Mouse (Mus musculus): ENCODE results near the gene Rptor. TPM values are rescaled to one million over a fixed set of nuclear protein-coding genes. Genes with fewer than 3 reads are reported as not detected.

The Rptor gene
- polyA plus RNA-seq, 1 experiment: 24.5 TPM

DNA sequence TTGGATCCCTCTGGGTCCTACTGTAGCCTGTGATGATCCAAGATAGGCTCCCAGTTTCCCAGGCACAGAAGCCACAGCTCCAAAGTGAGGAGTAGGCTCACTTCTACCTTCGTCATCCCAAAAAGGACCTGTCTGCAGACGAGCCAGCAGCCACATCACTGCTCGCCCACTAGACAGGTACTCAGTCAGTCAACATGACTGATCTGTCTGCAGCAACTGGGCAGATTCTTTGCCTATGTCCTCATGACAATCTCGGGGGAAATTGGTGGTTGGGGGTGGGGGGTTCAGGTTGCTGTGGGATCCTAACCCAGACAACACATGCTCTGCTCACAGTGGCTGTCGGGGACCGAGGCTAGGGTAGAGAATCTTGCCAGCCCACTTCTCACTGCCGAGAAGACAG lies 194.1 kb downstream of the Rptor start:
- Histone ChIP-seq H3K4me1 (ENCODE audit: control insufficient read depth, insufficient read depth, insufficient read length, low read length) (no peaks in the 10 kb centered on the region), H3K27ac (replicated peaks; ENCODE audit: low read depth, low read length) (no peak overlapping the region)

DNA sequence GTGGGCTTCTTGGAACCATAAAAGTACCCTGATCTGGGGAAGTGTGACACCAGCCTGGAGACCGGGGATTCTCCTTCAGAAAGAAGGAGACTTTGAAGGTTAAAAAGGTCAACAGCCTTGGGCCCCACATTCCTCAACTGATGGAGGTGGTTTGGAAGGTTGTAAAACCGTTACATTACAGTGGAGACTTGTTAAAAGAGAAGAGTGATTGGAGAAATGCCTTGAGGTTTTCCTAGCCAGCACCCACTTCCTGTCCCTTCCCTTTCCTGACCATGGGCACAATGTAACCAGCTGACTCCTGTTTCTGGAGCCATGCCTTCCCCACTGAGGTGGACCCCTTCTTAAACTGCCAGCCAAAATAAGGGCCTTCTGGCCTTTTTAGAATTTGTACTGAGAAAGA lies 196.8 kb downstream of the Rptor start:
- Histone ChIP-seq H3K4me1 (ENCODE audit: control insufficient read depth, insufficient read depth, insufficient read length, low read length) (no peaks in the 10 kb centered on the region), H3K4me3 (ENCODE audit: insufficient read depth, low read depth, low read length) (no peak overlapping the region), H3K27ac (replicated peaks; ENCODE audit: low read depth, low read length) (no peak overlapping the region)

More for the DNA sequence above, 194.1 kb downstream of the Rptor start:
- H3K4me3 ChIP-seq (ENCODE audit: insufficient read depth, low read depth, low read length): no peak overlapping the region

DNA sequence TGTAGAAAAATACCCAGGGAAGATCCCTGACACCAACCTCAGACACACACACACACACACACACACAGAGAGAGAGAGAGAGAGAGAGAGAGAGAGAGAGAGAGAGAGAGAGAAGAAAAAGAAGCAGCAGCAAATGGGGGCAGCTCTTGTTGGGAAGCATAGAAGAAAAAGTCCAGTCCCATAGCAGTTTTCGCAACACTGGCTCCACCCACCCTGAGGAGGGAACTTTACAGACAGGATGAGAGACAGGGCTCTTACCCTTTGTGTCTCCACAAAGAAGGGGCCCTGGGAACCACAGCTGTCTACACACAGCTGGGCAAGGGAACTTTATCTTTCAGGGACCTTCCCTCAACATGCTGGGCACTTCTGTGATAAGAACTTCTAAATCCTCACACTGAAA lies 199.2 kb downstream of the Rptor start:
- Histone ChIP-seq H3K4me1 (ENCODE audit: control insufficient read depth, insufficient read depth, insufficient read length, low read length) (no peaks in the 10 kb centered on the region), H3K27ac (replicated peaks; ENCODE audit: low read depth, low read length) (no peak overlapping the region)

DNA sequence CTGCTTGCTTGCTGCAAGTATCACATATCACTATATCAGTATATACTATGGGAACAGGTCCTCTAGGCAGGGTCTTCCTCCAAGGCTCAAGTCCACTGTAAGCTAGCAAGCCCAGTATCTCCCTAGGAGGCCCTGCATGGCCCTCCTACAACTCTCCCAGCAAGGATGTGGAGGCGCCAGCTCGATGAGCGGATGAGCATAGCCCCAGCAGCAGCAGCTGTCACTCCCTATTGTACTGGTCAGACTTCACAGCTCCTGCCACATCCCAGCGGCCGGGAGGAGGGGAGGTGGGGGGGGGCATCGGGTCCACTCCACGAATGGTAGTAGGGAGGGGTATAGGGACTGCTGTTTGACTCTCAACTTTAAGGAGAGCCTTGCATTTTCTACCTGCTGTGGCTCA lies 200.2 kb downstream of the Rptor start:
- H3K27ac ChIP-seq (replicated peaks; ENCODE audit: low read depth, low read length): no peak overlapping the region
- no peaks in the 10 kb centered on the region for H3K4me1 ChIP-seq (ENCODE audit: control insufficient read depth, insufficient read depth, insufficient read length, low read length)
- no peak overlapping the region for H3K4me3 ChIP-seq (ENCODE audit: insufficient read depth, low read depth, low read length)

More for the DNA sequence above, 199.2 kb downstream of the Rptor start:
- H3K4me3 ChIP-seq (ENCODE audit: insufficient read depth, low read depth, low read length): no peak overlapping the region

DNA sequence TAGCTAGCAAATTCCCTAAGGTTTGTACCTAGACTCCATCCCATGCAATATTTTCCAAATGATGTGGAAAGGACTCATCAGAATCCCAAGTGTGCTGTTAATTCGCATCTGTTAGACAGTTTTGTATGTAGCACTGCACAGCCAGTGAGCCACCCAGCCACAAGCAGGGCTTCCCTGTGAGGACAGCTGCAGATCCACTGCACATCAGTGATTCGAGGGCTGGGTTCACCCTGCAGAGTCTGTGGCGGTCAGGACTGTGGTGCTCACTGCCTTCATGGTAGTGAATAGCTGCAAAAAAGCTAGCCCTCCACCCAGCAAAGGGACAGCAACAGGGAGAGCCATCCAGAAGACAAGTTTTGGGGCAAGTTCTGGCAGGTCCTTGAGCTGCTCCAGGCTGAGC lies 201.7 kb downstream of the Rptor start:
- Histone ChIP-seq H3K4me1 (ENCODE audit: control insufficient read depth, insufficient read depth, insufficient read length, low read length) (no peaks in the 10 kb centered on the region), H3K27ac (replicated peaks; ENCODE audit: low read depth, low read length) (no peak overlapping the region), H3K4me3 (ENCODE audit: insufficient read depth, low read depth, low read length) (no peak overlapping the region)

DNA sequence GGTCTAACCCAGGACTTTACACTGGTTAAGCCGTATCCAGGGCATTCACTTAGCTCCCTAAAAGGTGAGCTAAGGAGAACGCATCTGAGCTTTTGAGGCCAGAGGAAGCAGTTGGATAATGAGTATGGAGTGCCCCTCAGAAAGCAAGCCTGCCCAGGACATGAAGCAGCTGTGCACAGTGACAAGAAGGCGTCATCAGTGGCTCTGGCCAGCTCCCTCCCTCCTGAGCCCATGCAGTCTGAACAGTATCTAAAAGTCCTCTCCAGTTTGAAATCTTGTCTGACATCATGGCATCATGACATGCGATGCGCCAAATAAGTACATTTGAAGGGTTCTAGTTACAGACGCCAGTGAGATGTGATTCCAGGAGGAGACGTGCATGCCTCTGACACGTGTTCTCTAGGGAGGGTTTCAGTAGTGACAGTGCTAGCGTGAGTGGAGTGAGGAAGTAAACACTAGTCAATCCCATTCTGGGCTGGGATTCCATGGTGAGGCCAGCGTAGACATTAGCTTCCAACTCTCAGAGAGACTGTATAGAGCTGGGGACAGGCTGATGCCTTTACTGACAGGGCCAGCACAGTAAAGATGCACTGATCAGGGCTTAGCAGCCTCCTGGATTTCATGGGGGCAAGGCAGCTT lies 202.5 kb downstream of the Rptor start:
- H3K4me1 ChIP-seq (ENCODE audit: control insufficient read depth, insufficient read depth, insufficient read length, low read length): no peaks in the 10 kb centered on the region
- H3K4me3 ChIP-seq (ENCODE audit: insufficient read depth, low read depth, low read length): no peak overlapping the region
- no peak overlapping the region for H3K27ac ChIP-seq (replicated peaks; ENCODE audit: low read depth, low read length)

DNA sequence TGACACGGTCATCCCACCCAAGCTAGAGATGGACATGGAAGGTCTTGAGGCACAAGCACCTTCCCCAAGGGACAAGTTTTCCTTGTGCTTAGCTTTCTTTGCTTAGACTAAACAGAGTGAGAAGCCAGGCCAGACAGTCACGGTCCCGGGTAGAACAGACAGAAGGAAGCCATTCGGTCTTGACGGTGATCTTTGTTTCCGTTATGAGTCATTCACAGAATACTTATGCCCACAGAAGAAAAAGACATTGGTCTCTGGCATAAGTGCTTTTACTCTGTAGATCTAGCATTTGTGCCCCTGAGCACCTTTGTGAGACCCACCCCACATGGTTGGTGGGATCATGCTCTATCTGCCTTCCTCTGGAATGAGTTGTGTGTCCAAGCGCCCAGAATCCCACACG lies 203.8 kb downstream of the Rptor start:
- H3K4me3 ChIP-seq (ENCODE audit: insufficient read depth, low read depth, low read length): no peak overlapping the region
- no peak overlapping the region for H3K27ac ChIP-seq (replicated peaks; ENCODE audit: low read depth, low read length)
- H3K4me1 ChIP-seq (ENCODE audit: control insufficient read depth, insufficient read depth, insufficient read length, low read length): no peaks in the 10 kb centered on the region

DNA sequence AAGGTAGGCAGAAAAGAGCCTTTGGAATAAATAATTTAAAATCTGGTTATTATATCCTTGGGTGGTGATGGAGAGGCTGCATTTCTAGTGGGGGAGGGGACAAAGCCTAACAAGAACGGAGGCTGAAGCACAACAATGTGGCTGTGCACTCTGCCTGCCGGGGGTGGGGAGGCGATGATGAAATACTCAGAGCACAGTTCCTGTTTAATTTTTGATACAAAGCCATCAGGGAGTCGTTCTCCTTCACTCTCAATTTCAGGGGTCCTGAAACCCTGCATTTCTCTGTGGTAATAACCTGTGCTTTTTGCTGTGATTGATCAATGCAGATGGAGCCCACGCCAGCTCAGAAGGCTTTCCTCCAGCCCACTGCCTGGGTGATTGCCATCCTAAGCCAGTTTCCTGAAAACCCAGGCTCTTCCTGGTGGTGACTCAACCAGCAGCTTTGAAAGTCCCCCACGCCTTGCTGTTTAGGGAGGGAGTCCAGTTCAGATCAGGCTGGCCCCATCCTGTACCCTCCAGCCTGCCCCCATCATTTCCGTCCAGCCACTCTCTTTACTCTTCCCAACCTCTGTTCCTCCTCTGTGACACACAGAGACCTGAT lies 204.8 kb downstream of the Rptor start:
- no peak overlapping the region for H3K27ac ChIP-seq (replicated peaks; ENCODE audit: low read depth, low read length)
- H3K4me3 ChIP-seq (ENCODE audit: insufficient read depth, low read depth, low read length): no peak overlapping the region
- H3K4me1 ChIP-seq (ENCODE audit: control insufficient read depth, insufficient read depth, insufficient read length, low read length): no peaks in the 10 kb centered on the region

DNA sequence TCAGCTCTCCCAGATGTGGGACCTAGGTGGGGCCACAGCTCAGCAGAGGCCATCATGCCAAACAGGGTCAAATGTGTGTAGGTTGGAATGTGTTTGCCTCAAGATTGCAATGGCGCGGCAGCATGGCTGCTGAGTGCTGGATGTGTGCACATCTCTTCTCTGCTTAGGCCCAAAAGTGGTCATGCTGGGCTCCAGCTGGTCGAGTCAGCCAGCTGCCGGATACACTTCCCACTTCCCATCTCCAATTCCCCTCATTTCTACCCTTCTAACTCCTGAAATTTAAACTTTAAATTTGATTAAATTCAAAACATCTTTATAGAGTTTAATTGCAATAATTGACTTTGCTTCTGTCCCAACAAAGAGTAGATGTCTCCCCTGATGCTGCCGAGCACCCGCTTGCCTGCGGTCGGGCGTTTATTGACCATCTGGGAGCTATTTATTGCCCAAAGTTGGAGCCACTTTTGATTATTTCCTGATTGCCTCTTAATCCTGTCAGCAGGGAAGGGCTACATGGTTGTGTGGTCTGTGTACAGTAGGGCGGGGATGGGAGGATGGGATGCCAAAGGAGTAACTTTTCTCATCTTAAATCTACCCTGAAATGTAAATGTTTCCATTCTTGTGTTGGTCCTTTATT lies 206.1 kb downstream of the Rptor start:
- H3K4me3 ChIP-seq (ENCODE audit: insufficient read depth, low read depth, low read length): no peak overlapping the region
- no peaks in the 10 kb centered on the region for H3K4me1 ChIP-seq (ENCODE audit: control insufficient read depth, insufficient read depth, insufficient read length, low read length)
- no peak overlapping the region for H3K27ac ChIP-seq (replicated peaks; ENCODE audit: low read depth, low read length)

DNA sequence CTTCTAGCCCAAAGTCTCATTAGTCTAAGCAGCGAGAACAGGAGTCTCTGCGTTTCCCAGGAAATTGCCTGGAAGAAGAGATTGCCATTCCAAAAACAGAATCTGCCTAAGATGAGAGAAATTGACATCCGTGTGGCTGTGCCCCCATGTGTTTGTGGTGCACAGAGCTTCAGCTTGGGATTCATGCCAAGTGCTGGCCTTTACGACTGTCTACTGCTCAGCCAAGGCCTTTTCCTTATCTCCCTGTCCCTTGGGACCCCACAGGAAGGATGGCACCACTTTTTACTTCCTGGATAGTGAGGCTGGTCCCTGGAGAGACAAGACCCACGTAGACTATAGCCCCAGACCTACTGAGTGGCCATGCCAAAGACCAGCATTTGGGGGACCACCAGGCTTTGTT lies 206.6 kb downstream of the Rptor start:
- Histone ChIP-seq H3K4me3 (ENCODE audit: insufficient read depth, low read depth, low read length) (no peak overlapping the region), H3K27ac (replicated peaks; ENCODE audit: low read depth, low read length) (no peak overlapping the region), H3K4me1 (ENCODE audit: control insufficient read depth, insufficient read depth, insufficient read length, low read length) (no peaks in the 10 kb centered on the region)

DNA sequence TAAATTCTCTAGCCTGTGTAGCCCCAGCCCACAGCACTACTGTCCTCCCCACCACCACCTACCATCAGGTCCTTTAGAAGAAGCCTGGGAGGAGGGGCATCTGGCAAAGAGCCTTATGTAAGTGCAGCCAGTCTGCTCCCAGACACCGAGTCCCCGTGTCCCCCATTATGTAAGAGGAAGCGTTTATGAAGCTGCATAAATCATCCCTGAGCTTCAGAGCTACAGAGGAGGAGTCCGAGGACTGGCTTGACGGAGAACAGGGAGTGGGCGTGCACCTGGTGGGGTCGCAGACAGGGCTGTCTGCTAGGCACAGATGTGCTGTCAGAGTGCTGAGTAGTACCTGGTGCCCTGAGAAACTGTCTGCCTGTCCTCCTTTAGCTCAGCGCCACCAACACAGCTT lies 208.3 kb downstream of the Rptor start:
- H3K4me1 ChIP-seq (ENCODE audit: control insufficient read depth, insufficient read depth, insufficient read length, low read length): no peaks in the 10 kb centered on the region
- H3K27ac ChIP-seq (replicated peaks; ENCODE audit: low read depth, low read length): no peak overlapping the region
- H3K4me3 ChIP-seq (ENCODE audit: insufficient read depth, low read depth, low read length): no peak overlapping the region

DNA sequence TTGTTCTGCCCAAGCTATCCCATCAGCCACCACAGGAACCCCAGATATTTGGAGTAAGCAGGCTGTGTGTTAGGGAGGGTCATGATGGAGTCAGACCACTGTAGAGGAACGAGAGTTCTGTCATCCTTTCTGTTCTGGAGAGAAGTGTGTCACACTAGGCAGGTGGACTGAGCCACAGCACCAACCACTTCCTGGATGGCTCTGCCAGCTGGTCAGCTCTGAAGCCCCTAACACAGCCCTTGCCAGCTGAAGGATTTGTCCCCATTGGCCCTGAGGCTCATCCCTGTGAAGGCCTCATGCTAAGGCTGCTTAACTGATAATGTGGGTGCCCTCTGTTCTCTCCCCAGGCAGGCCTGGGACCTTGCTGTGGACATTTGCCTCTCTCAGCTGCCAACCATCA lies 208.9 kb downstream of the Rptor start:
- Histone ChIP-seq H3K4me1 (ENCODE audit: control insufficient read depth, insufficient read depth, insufficient read length, low read length) (no peaks in the 10 kb centered on the region), H3K27ac (replicated peaks; ENCODE audit: low read depth, low read length) (no peak overlapping the region), H3K4me3 (ENCODE audit: insufficient read depth, low read depth, low read length) (no peak overlapping the region)

DNA sequence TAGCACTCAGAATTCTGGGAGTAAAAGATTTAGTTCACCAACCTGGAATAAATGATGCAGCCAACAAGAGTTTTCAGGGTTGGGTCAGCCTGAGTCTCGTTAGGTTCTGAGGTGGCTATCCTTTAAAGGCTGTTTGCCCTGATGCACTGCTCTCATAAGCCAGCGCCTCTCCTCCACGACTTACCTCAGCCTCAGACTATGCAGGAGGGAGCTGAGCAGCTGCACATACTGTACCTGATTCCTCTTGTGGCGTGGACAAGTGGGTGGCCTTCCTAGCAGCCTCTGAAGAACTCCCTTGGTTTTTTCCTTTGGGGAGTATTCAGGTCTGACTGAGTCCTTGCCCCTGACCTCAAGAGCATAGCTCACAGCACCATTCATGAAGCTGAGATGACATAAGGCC lies 209.4 kb downstream of the Rptor start:
- Histone ChIP-seq H3K27ac (replicated peaks; ENCODE audit: low read depth, low read length) (no peak overlapping the region), H3K4me1 (ENCODE audit: control insufficient read depth, insufficient read depth, insufficient read length, low read length) (no peaks in the 10 kb centered on the region), H3K4me3 (ENCODE audit: insufficient read depth, low read depth, low read length) (no peak overlapping the region)

DNA sequence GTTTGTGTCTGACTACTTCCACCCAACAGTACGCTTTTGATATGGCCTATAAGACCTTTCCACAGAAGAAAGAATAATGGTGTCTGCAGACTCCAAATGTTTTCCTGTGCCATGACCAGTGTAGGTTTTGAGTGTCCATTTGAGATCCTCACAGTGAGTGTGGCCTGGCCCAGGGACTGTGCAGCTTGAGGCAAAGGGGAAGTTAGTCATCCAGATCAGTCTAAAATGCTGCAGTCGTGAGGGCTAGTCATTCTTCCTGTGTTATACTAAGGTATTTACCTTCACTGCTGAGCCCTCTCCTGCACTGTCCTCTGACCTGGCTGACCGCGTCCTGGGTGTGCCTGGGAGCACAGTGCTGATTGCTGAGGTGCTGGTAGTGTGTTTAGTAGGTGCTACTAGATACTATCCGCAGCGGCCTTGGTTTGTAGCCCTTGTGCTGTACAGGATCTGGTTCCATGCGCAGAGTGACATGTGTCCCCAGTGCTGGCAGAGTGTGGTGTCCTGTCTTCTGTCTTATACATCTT lies 211.4 kb downstream of the Rptor start:
- no peak overlapping the region for H3K27ac ChIP-seq (replicated peaks; ENCODE audit: low read depth, low read length)
- no peaks in the 10 kb centered on the region for H3K4me1 ChIP-seq (ENCODE audit: control insufficient read depth, insufficient read depth, insufficient read length, low read length)
- H3K4me3 ChIP-seq (ENCODE audit: insufficient read depth, low read depth, low read length): no peak overlapping the region

DNA sequence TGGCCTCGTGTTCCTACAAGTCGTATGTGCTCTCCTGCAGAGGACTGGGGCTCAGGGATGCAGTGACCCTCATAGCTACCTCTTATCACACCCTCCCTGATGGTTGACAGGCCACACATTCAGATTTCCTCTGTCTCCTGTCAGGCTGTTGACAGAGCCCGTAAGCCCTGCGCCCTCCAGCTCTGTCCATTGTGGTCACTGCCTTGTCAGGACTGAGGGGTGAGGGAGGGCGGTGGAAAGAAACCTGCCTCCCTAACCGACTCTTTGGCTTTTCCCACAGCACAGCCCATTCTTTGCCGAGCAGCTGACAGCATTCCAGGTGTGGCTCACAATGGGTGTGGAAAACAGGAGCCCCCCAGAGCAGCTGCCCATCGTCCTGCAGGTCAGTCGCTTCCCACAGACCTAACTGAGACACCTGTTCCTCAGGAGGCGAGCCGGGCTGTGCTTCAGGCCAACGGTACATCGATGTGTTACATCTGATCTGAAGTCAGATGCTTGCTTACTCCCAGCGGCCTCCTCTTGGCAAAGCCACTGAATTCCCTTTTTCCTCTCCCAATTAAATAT lies 214.2 kb downstream of the Rptor start:
- no peaks in the 10 kb centered on the region for H3K4me1 ChIP-seq (ENCODE audit: control insufficient read depth, insufficient read depth, insufficient read length, low read length)
- H3K4me3 ChIP-seq (ENCODE audit: insufficient read depth, low read depth, low read length): no peak overlapping the region
- H3K27ac ChIP-seq (replicated peaks; ENCODE audit: low read depth, low read length): no peak overlapping the region
